Mouse (Mus musculus) heart, postnatal 0 days (tissue): ENCODE data around the gene Pex5. TPM values are rescaled to one million over a fixed set of nuclear protein-coding genes. Genes with fewer than 3 reads are reported as not detected.

Experiments used
- ATAC-seq: fragments of 200-750 bp; cut with Nextera tagmentation; 2 replicates; pipeline ENCODE4 v1.8.0; 2017; ENCODE audit warnings: low read depth, moderate number of reproducible peaks, moderate library complexity; ENCODE audit not compliant: insufficient read depth
- DNase-seq: peaks from one replicate; pipeline ENCODE4 v3.0.0-alpha.2; 2016; ENCODE audit warnings: low spot score
- H3K27ac ChIP-seq: fragments of 300-500 bp; sonication (generic); 2 replicates; pipeline ENCODE4 v1.5.1; 2014; ENCODE audit warnings: low read depth, mild to moderate bottlenecking
- H3K27me3 ChIP-seq: fragments of 300-500 bp; sonication (generic); 2 replicates; pipeline ENCODE4 v1.6.1; 2014; ENCODE audit warnings: low read length, mixed read lengths; ENCODE audit not compliant: control insufficient read depth, insufficient read depth
- H3K36me3 ChIP-seq: fragments of 300-500 bp; sonication (generic); replicated peaks from 2 replicates; pipeline ENCODE4 v1.6.1; 2014; ENCODE audit warnings: low read length, mixed read lengths; ENCODE audit not compliant: control insufficient read depth, insufficient read depth
- H3K4me1 ChIP-seq: fragments of 300-500 bp; sonication (generic); 2 replicates; pipeline ENCODE4 v1.6.1; 2014; ENCODE audit warnings: antibody characterized with exemption; ENCODE audit not compliant: control insufficient read depth, insufficient read depth
- H3K4me2 ChIP-seq: fragments of 300-500 bp; sonication (generic); 2 replicates; pipeline ENCODE4 v1.6.1; 2014; ENCODE audit warnings: low read depth, mild to moderate bottlenecking, low read length, moderate library complexity
- H3K4me3 ChIP-seq: fragments of 300-500 bp; sonication (generic); 2 replicates; pipeline ENCODE4 v1.5.1; 2014; ENCODE audit warnings: low read depth, low read length
- H3K9ac ChIP-seq: fragments of 300-500 bp; sonication (generic); replicated peaks from 2 replicates; pipeline ENCODE4 v1.6.1; 2014; ENCODE audit warnings: low read depth, low read length, mixed read lengths
- H3K9me3 ChIP-seq: fragments of 300-500 bp; sonication (generic); replicated peaks from 2 replicates; pipeline ENCODE4 v1.6.1; 2016; ENCODE audit warnings: low read length; ENCODE audit not compliant: control insufficient read depth
- CTCF ChIP-seq: IDR thresholded peaks from 2 replicates; pipeline ENCODE4 v1.5.1; 2016; ENCODE audit warnings: antibody characterized with exemption, control low read depth, low read depth
- EP300 ChIP-seq: IDR thresholded peaks from 2 replicates; pipeline ENCODE4 v1.6.1; 2016; ENCODE audit warnings: antibody characterized with exemption, low read depth
- WGBS: fragments of 180-500 bp; shearing (Covaris S2); extraction: QIAGEN DNeasy Blood & Tissue Kit; methylation state at CpG from one replicate; pipeline ENCODE4 v1.1.7; 2014; 5-methylcytosine and 5-hydroxymethylcytosine counted together
- polyA plus RNA-seq: library from polyadenylated mRNA; unstranded; fragments of >200 nt; fragmentation: Nextera tagmentation; extraction: Ambion mirVana; gene quantifications from 2 replicates; pipeline ENCODE4 v1.2.1, GENCODE M21; 2015
- total RNA-seq: library from RNA; depleted of rRNA; stranded (reverse); fragments of >200 nt; gene quantifications from 2 replicates; pipeline ENCODE4 v1.2.3, GENCODE M21; 2014; ENCODE audit warnings: low replicate concordance; rRNA removed

Gene Pex5
- total and polyA plus RNA-seq, 2 experiments from 2014 or later = 20.8 to 47.7 TPM

- no peak overlapping the region for H3K4me3 ChIP-seq
- no peak overlapping the region for H3K27ac ChIP-seq
- DNase-seq = no peak
- no peaks in the 10 kb centered on the region for H3K27me3 ChIP-seq
- WGBS = 68% methylated on average over 6 of the region's 6 CpGs
- ATAC-seq = no peak
- TF ChIP-seq CTCF (no peak), EP300 (no peak)
- no peaks in the 10 kb centered on the region for H3K9me3 ChIP-seq
- H3K4me1 ChIP-seq = no peaks in the 10 kb centered on the region
- no peak overlapping the region for H3K4me2 ChIP-seq
- no peak overlapping the region for H3K9ac ChIP-seq
- no peaks in the 10 kb centered on the region for H3K36me3 ChIP-seq
Measured at GRCm38 (mm10) chr6:124373584-124374206, 41.2 kb downstream of the Pex5 start.

GRCm38 (mm10) chr6:124364328-124364727 lies 50.5 kb downstream of the Pex5 start:
- DNase-seq (no peak), ATAC-seq (no peak)
- no peak overlapping the region for H3K27ac ChIP-seq
- H3K9me3 ChIP-seq = no peaks in the 10 kb centered on the region
- TF ChIP-seq EP300 = no peak
- H3K4me2 ChIP-seq = no peak overlapping the region
- H3K4me3 ChIP-seq = no peak overlapping the region
- H3K9ac ChIP-seq = no peak overlapping the region
- WGBS = 65% methylated on average over 5 of the region's 5 CpGs
- H3K36me3 ChIP-seq = no peaks in the 10 kb centered on the region
- H3K4me1 ChIP-seq = no peaks in the 10 kb centered on the region
- no peaks in the 10 kb centered on the region for H3K27me3 ChIP-seq

DNA sequence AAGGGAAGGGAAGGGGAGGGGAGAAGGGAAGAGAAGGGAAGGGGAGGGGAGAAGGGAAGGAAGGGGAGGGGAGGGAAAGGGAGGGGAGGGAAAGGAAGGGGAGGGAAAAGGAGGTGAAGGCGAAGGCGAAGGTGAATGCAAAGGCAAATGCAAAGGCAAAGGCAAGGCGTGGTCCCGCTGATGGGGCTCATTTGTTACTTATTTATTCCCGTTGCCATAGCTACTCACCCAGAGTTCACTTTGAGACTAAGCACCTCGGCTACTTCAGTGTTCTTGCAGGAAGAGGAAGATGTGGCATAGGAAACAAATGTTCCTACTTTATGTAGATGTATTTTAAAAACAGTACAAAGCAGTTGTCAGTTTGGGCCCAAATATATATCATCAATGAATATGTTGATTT lies 54.3 kb downstream of the Pex5 start:
- WGBS = 51% methylated on average over 6 of the region's 6 CpGs
- no peak for DNase-seq
- Histone ChIP-seq H3K4me3 (no peak overlapping the region), H3K4me2 (no peak overlapping the region), H3K27me3 (no peaks in the 10 kb centered on the region), H3K4me1 (no peaks in the 10 kb centered on the region), H3K9me3 (no peaks in the 10 kb centered on the region), H3K27ac (no peak overlapping the region), H3K9ac (no peak overlapping the region), H3K36me3 (no peaks in the 10 kb centered on the region)
- no peak for ATAC-seq
- no peak for TF ChIP-seq CTCF
- no peak for TF ChIP-seq EP300

DNA sequence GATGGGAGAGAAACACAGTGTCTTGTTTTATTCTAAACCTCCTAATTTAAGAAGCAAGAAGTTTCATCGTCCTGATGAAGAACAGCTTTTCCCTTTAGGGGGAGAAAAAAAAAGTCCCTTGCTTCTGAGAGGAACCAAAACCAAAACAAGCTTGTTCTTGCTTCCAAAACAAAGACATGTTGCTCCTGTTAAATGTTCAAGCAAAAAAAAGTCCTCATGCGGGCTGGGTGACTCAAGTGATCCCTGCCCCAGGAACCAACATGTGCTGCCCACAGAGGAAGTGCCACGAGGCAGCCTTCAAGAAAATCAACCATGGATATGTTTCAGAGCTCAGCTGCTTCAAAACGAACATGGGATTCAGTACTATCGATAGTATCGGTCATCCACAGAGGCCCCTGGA lies 55.9 kb downstream of the Pex5 start:
- Histone ChIP-seq H3K27ac (no peak overlapping the region), H3K4me2 (no peak overlapping the region), H3K9me3 (no peaks in the 10 kb centered on the region), H3K36me3 (no peaks in the 10 kb centered on the region), H3K27me3 (no peaks in the 10 kb centered on the region), H3K4me3 (no peak overlapping the region), H3K4me1 (no peaks in the 10 kb centered on the region), H3K9ac (no peak overlapping the region)
- TF ChIP-seq EP300 = no peak
- no peak for TF ChIP-seq CTCF
- DNase-seq = no peak
- ATAC-seq = no peak
- 72% methylated on average over 6 of the region's 6 CpGs for WGBS

DNA sequence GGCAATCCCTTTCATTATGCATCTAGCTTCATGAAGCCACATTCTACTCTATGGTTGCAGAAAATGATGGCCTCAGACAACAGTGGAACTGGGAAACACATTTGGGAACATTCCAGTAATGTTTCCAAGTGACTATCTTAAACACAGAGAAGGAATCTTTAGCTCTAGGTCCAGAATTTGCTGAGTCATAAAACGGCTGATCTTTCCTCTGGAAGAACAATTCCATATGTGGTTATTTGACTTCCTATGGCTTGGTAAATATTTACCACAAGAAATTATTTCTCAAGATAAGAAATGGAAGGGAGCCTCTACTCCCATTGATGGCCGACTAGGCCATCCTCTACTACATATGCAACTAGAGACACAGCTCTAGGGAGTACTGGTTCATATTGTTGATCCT lies 61.6 kb downstream of the Pex5 start:
- Histone ChIP-seq H3K9me3 (0 out of 2 replicates have a peak, but pooled peaks cover 2% of the 10 kb centered on the region), H3K4me1 (no peaks in the 10 kb centered on the region), H3K4me3 (no peak overlapping the region), H3K27me3 (no peaks in the 10 kb centered on the region), H3K27ac (no peak overlapping the region), H3K9ac (no peak overlapping the region), H3K36me3 (no peaks in the 10 kb centered on the region), H3K4me2 (no peak overlapping the region)
- ATAC-seq (no peak), DNase-seq (no peak)
- TF ChIP-seq CTCF = no peak
- no peak for TF ChIP-seq EP300
- WGBS = 64% methylated on average over 2 of the region's 2 CpGs

Other genes with a start within 250 kb of the Pex5 start
- gene Vmn2r27, start 183.2 kb downstream of the Pex5 start, total RNA-seq = not detected in 2 replicates
- gene Vmn2r27, start 183.2 kb downstream of the Pex5 start, polyA plus RNA-seq = not detected in 2 replicates
- gene Cd163, start 110.4 kb downstream of the Pex5 start, total RNA-seq = 0.61 and 1.8 TPM in 2 replicates
- gene Cd163, start 110.4 kb downstream of the Pex5 start, polyA plus RNA-seq = 0.40 and 0.67 TPM in 2 replicates
- 0.23 and 0.84 TPM in 2 replicates for gene Clstn3, start 49.7 kb upstream of the Pex5 start, total RNA-seq
- 0.16 and 0.18 TPM in 2 replicates for gene Clstn3, start 49.7 kb upstream of the Pex5 start, polyA plus RNA-seq
- gene C1rl, start 78.0 kb upstream of the Pex5 start, total RNA-seq = 0.46 and 1.4 TPM in 2 replicates
- 0.48 and 0.63 TPM in 2 replicates for gene C1rl, start 78.0 kb upstream of the Pex5 start, polyA plus RNA-seq
- gene C1ra, start 97.3 kb upstream of the Pex5 start, total RNA-seq = 3.9 and 11.1 TPM in 2 replicates
- gene C1ra, start 97.3 kb upstream of the Pex5 start, polyA plus RNA-seq = 3.1 and 4.3 TPM in 2 replicates
- gene C1s1, start 127.3 kb upstream of the Pex5 start, total RNA-seq = 1.1 and 7.0 TPM in 2 replicates
- gene C1s1, start 127.3 kb upstream of the Pex5 start, polyA plus RNA-seq = 2.7 and 3.7 TPM in 2 replicates
- not detected in 2 replicates for gene C1rb, start 155.2 kb upstream of the Pex5 start, total RNA-seq
- gene C1rb, start 155.2 kb upstream of the Pex5 start, polyA plus RNA-seq = not detected in 2 replicates
- not detected in 2 replicates for gene C1s2, start 221.0 kb upstream of the Pex5 start, total RNA-seq
- gene C1s2, start 221.0 kb upstream of the Pex5 start, polyA plus RNA-seq = 0.08 TPM in 1 of 2 replicates, not detected in the other
- gene Lpcat3, start 248.0 kb upstream of the Pex5 start, total RNA-seq = 49.3 and 50.5 TPM in 2 replicates
- 61.1 and 62.7 TPM in 2 replicates for gene Lpcat3, start 248.0 kb upstream of the Pex5 start, polyA plus RNA-seq